Mouse (Mus musculus) spleen, postnatal 10 days (tissue): Measurements from ENCODE around the gene Clic1.

Experiments
- DNase-seq, 2 experiments: peaks; one replicate each; pipeline ENCODE4 v3.0.0; 2021 to 2022; ENCODE audit warnings: low spot score in 2 of 2

The Clic1 gene

GRCm38 (mm10) chr17:35088825-35089644 is 39.3 kb downstream of the Clic1 start, which contains the start of gene Abhd16a:
TSS of gene Abhd16a (plus strand) at chr17:35089263.
- DNase-seq = peak; percentile 95 to 98

GRCm38 (mm10) chr17:35090166-35090932 is 40.6 kb downstream of the Clic1 start:
- peak; percentile 56 to 72 for DNase-seq

- DNase-seq = no peak
Measured at GRCm38 (mm10) chr17:35092403-35093198, 42.8 kb downstream of the Clic1 start.

GRCm38 (mm10) chr17:35094475-35095365 is 45.0 kb downstream of the Clic1 start:
- DNase-seq = no peak

GRCm38 (mm10) chr17:35096597-35096996 is 46.8 kb downstream of the Clic1 start:
- DNase-seq = no peak

GRCm38 (mm10) chr17:35097164-35097655 is 47.4 kb downstream of the Clic1 start:
- peak in 1 of 2 experiments; percentile 72 for DNase-seq

GRCm38 (mm10) chr17:35100196-35100765 is 50.5 kb downstream of the Clic1 start:
- DNase-seq = no peak

GRCm38 (mm10) chr17:35101161-35101560 is 51.4 kb downstream of the Clic1 start:
- DNase-seq = no peak

GRCm38 (mm10) chr17:35102299-35102698 is 52.5 kb downstream of the Clic1 start:
- no peak for DNase-seq

- peak; percentile 50 to 52 for DNase-seq
Measured at GRCm38 (mm10) chr17:35103221-35103690, 53.5 kb downstream of the Clic1 start.

GRCm38 (mm10) chr17:35104079-35104478 is 54.3 kb downstream of the Clic1 start:
- peak in 1 of 2 experiments; percentile 45 for DNase-seq

- DNase-seq = peak; percentile 36 to 57
Measured at GRCm38 (mm10) chr17:35104754-35105153, 55.0 kb downstream of the Clic1 start.

- peak; percentile 26 to 66 for DNase-seq
Measured at GRCm38 (mm10) chr17:35105740-35106389, 56.1 kb downstream of the Clic1 start.

GRCm38 (mm10) chr17:35106522-35106921 is 56.8 kb downstream of the Clic1 start:
- DNase-seq = no peak

GRCm38 (mm10) chr17:35108097-35108496 is 58.3 kb downstream of the Clic1 start, which contains the start of gene Ly6g5c:
TSS of gene Ly6g5c (plus strand) at chr17:35108279.
- no peak for DNase-seq
